Mouse (Mus musculus) ES-Bruce4 (cell line): ENCODE measurements around the gene H3f3a. TPM values are rescaled to one million over a fixed set of nuclear protein-coding genes. Genes with fewer than 3 reads are reported as not detected.
"Not testable (repeated sequence)": the region's sequence is repeated elsewhere in the genome, so short reads cannot be mapped to it uniquely, and the experiment has no call there.

Experiments used
- H3K27ac ChIP-seq: 2 replicates; pipeline ENCODE4 v1.5.1; 2012; ENCODE audit warnings: low read length, inconsistent platforms; ENCODE audit not compliant: insufficient read depth
- H3K27me3 ChIP-seq: 2 replicates; pipeline ENCODE4 v1.6.1; 2012; ENCODE audit warnings: mild to moderate bottlenecking, low read length, inconsistent platforms; ENCODE audit not compliant: control insufficient read depth, poor library complexity, insufficient read depth, severe bottlenecking
- H3K36me3 ChIP-seq: 2 replicates; pipeline ENCODE4 v1.6.1; 2012; ENCODE audit warnings: inconsistent platforms, mild to moderate bottlenecking, low read length, moderate library complexity; ENCODE audit not compliant: control insufficient read depth, poor library complexity, insufficient read depth, severe bottlenecking
- H3K4me1 ChIP-seq: one replicate; pipeline ENCODE4 v1.8.1; 2011; ENCODE audit warnings: low read length; ENCODE audit not compliant: control insufficient read depth, insufficient read depth
- H3K4me3 ChIP-seq: 2 replicates; pipeline ENCODE4 v1.5.1; 2011; ENCODE audit warnings: low read depth, mild to moderate bottlenecking, low read length
- H3K9ac ChIP-seq: 2 replicates; pipeline ENCODE4 v1.6.1; 2012; ENCODE audit warnings: low read depth, mild to moderate bottlenecking, inconsistent platforms; ENCODE audit not compliant: poor library complexity, severe bottlenecking
- H3K9me3 ChIP-seq: replicated peaks from 2 replicates; pipeline ENCODE4 v1.6.1; 2012; ENCODE audit warnings: mild to moderate bottlenecking, low read length, inconsistent platforms; ENCODE audit not compliant: control insufficient read depth, poor library complexity, insufficient read depth, severe bottlenecking
- CTCF ChIP-seq: IDR thresholded peaks from one replicate; pipeline ENCODE4 v1.8.1; 2011; ENCODE audit warnings: low read depth, low read length
- EP300 ChIP-seq: IDR thresholded peaks from 2 replicates; pipeline ENCODE4 v1.6.1; 2011; ENCODE audit warnings: low read depth, low read length; ENCODE audit not compliant: insufficient read depth
- POLR2A ChIP-seq: IDR thresholded peaks from one replicate; pipeline ENCODE4 v1.8.1; 2011; ENCODE audit warnings: low read length; ENCODE audit not compliant: insufficient read depth
- polyA plus RNA-seq: library from polyadenylated mRNA; stranded (reverse); fragments of >200 nt; gene quantifications from 2 replicates; pipeline ENCODE4 v1.2.4, GENCODE M21; 2011; ENCODE audit warnings: low read depth; ENCODE audit not compliant: missing spikeins, insufficient read depth, insufficient read length

H3f3a gene
- polyA plus RNA-seq, 1 experiment, result 679 TPM

GRCm38 (mm10) chr1:180837186-180837585 is 23.4 kb upstream of the H3f3a start:
- Histone ChIP-seq H3K27me3 (no peaks in the 10 kb centered on the region), H3K4me1 (no peaks in the 10 kb centered on the region), H3K36me3 (no peaks in the 10 kb centered on the region), H3K4me3 (no peak overlapping the region), H3K27ac (no peak overlapping the region), H3K9me3 (no peaks in the 10 kb centered on the region), H3K9ac (no peak overlapping the region)
- no peak for TF ChIP-seq CTCF
- no peak for TF ChIP-seq EP300
- TF ChIP-seq POLR2A, result no peak

- H3K36me3 ChIP-seq, H3K27me3 ChIP-seq, H3K4me3 ChIP-seq: not testable (repeated sequence)
These were observed 22.7 kb upstream of the H3f3a start for GRCm38 (mm10) chr1:180836467-180836866.

DNA sequence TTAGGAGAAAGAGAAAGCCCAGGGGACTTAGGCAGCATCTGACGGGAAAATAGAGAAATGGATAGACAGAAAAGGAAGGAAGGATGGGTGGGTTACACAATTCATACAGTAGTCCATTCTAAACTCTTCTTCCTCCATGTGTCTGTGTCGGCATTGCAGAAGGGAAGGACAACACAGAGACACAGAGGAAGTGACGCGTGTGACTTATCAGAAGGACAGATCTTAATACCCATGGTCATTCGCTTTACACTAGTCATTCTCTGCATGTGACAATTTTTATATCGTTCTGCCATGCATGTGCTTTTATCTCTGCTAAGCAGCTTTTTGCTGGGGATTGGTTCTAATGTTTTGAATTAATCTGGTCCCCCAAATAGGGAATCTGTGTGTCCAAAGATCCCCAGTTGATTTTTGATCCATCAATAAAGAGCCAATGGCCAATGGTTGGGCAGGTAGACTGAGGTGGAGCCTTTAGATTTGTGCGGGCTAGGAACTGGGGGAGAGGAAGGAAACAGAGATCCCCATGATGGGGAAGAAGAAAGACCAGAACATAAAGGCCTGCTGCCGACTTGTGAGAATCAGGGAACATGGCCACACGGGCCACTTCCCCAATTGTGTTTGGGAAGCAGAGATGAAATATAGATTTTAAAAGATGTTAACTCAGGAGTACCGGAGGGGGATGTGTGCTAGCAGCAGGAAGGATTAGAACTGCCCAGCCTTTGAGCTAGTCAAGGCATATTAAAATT is 21.7 kb upstream of the H3f3a start:
- H3K9ac ChIP-seq, result no peak overlapping the region
- no peaks in the 10 kb centered on the region for H3K4me1 ChIP-seq

More at GRCm38 (mm10) chr1:180836467-180836866, 22.7 kb upstream of the H3f3a start:
- not testable (repeated sequence) for H3K9ac ChIP-seq, H3K9me3 ChIP-seq, H3K27ac ChIP-seq, H3K4me1 ChIP-seq

DNA sequence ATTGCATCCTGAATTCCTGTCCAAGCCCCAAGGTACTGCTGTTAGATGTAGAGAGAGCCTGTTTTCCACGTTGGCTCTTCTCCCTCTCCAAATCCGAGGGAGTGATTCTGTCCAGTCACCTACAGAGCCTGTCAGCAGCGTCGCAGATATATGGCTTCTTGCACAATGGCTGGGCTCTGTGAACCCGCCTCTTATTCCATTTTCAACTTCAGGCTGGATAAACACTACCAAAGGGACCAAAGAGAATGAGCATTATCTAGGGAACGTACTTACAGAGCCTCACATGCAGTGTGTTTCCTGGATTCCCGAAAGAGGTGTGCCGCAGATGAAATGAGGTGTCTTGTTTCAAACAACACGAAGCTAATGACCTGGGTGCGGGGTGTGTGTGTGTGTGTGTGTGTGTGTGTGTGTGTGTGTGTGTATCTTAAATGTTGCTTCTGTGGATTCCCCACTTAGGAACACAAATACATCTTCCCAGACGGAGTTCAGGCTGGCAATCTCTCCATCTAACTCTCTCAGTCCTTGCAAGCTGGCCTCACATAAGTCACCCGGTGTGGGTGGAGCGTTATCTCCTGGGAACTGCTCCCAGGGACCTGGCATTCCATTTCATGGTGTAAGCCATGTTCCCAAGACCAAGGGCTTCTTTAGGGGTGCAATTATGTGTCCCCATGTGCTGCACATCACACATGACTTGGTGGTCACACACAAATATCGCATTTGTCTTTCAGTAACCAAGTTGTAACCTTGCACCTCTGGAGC is 17.0 kb upstream of the H3f3a start:
- Histone ChIP-seq H3K27ac (no peak overlapping the region), H3K9me3 (no peaks in the 10 kb centered on the region), H3K27me3 (no peaks in the 10 kb centered on the region), H3K4me3 (no peak overlapping the region), H3K4me1 (no peaks in the 10 kb centered on the region), H3K36me3 (no peaks in the 10 kb centered on the region), H3K9ac (no peak overlapping the region)
- TF ChIP-seq CTCF, result no peak

More for the DNA sequence above, 21.7 kb upstream of the H3f3a start:
- H3K9me3 ChIP-seq, result no peaks in the 10 kb centered on the region
- no peak overlapping the region for H3K4me3 ChIP-seq
- no peaks in the 10 kb centered on the region for H3K36me3 ChIP-seq
- TF ChIP-seq CTCF (no peak), EP300 (no peak), POLR2A (no peak)
- H3K27ac ChIP-seq, result no peak overlapping the region
- H3K27me3 ChIP-seq, result no peaks in the 10 kb centered on the region

DNA sequence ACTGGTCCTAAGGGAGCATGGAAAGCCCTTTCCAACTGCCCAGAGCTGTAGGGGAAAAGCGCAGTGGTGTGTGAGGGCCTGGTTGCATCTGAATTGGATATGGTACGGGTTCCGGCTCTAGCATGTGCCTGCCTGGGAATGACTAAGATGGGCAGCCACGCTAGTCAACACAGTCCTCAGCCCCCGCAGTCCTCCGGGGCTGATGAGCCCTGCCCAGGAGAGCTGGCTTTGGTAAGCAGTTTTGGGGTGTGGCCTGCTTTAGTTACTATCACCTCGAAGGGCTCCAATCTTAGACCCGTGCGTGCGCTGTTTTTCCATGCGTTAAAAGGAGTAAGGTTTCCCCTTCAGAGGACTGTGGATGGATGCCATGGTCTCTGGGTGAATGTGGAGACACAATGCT is 16.4 kb upstream of the H3f3a start:
- Histone ChIP-seq H3K9ac (no peak overlapping the region), H3K9me3 (no peaks in the 10 kb centered on the region), H3K36me3 (no peaks in the 10 kb centered on the region), H3K27ac (no peak overlapping the region), H3K4me3 (peak overlapping the region; percentile 24), H3K4me1 (no peaks in the 10 kb centered on the region), H3K27me3 (no peaks in the 10 kb centered on the region)
- TF ChIP-seq CTCF (no peak), POLR2A (no peak), EP300 (no peak)

- TF ChIP-seq CTCF (no peak), POLR2A (no peak), EP300 (no peak)
- Histone ChIP-seq H3K9ac (no peak overlapping the region), H3K27ac (no peak overlapping the region), H3K27me3 (no peaks in the 10 kb centered on the region), H3K4me1 (no peaks in the 10 kb centered on the region), H3K36me3 (no peaks in the 10 kb centered on the region), H3K9me3 (no peaks in the 10 kb centered on the region), H3K4me3 (peak overlapping the region; percentile 24)
These were observed 16.0 kb upstream of the H3f3a start for GRCm38 (mm10) chr1:180829775-180830174.
